Mouse (Mus musculus): ENCODE results near the gene Fbxw8.

GRCm38 (mm10) chr5:118064284-118064901 is 90.9 kb downstream of the Fbxw8 start:
- TF ChIP-seq CTCF (IDR thresholded peaks at IDR 0.05; ENCODE audit: low read depth) (no peak), EP300 (IDR thresholded peaks at IDR 0.05; ENCODE audit: low read depth) (no peak)
